Mouse (Mus musculus): ENCODE data around the gene Pkd1l1. TPM values are rescaled to one million over a fixed set of nuclear protein-coding genes. Genes with fewer than 3 reads are reported as not detected.

Gene Pkd1l1
- polyA plus RNA-seq, 1 experiment, result 0.45 TPM

- Histone ChIP-seq H3K4me3 (replicated peaks; ENCODE audit: control insufficient read depth, low read depth, low read length) (no peak overlapping the region), H3K4me1 (ENCODE audit: control insufficient read depth, insufficient read depth, low read length) (no peaks in the 10 kb centered on the region), H3K27ac (ENCODE audit: control insufficient read depth, insufficient read depth, low read depth, low read length, poor library complexity) (no peak overlapping the region)
- TF ChIP-seq POLR2A (IDR thresholded peaks at IDR 0.05; ENCODE audit: borderline replicate concordance, control insufficient read depth, low read depth, low read length) (no peak), CTCF (IDR thresholded peaks at IDR 0.05; ENCODE audit: control insufficient read depth, insufficient read depth, low read length) (0 out of 2 replicates have a peak, but pooled peaks have one; percentile 28)
- WGBS, result 30% methylated on average over 3 of the region's 3 CpGs
Measured at GRCm38 (mm10) chr11:8860878-8861277, 112.2 kb downstream of the Pkd1l1 start.

- Histone ChIP-seq H3K27ac (ENCODE audit: control insufficient read depth, insufficient read depth, low read depth, low read length, poor library complexity) (no peak overlapping the region), H3K4me3 (replicated peaks; ENCODE audit: control insufficient read depth, low read depth, low read length) (no peak overlapping the region), H3K4me1 (ENCODE audit: control insufficient read depth, insufficient read depth, low read length) (no peaks in the 10 kb centered on the region)
- 7% methylated on average over 5 of the region's 5 CpGs for WGBS
- TF ChIP-seq POLR2A (IDR thresholded peaks at IDR 0.05; ENCODE audit: borderline replicate concordance, control insufficient read depth, low read depth, low read length) (no peak), CTCF (IDR thresholded peaks at IDR 0.05; ENCODE audit: control insufficient read depth, insufficient read depth, low read length) (peak; percentile 34)
Measured at GRCm38 (mm10) chr11:8859868-8860267, 113.2 kb downstream of the Pkd1l1 start.

GRCm38 (mm10) chr11:8859041-8859440 is 114.0 kb downstream of the Pkd1l1 start:
- no peaks in the 10 kb centered on the region for H3K4me1 ChIP-seq (ENCODE audit: control insufficient read depth, insufficient read depth, low read length)
- TF ChIP-seq POLR2A (IDR thresholded peaks at IDR 0.05; ENCODE audit: borderline replicate concordance, control insufficient read depth, low read depth, low read length) (no peak), CTCF (IDR thresholded peaks at IDR 0.05; ENCODE audit: control insufficient read depth, insufficient read depth, low read length) (no peak)
- 79% methylated on average over 3 of the region's 3 CpGs for WGBS

GRCm38 (mm10) chr11:8856125-8856524 is 116.9 kb downstream of the Pkd1l1 start:
- TF ChIP-seq CTCF (IDR thresholded peaks at IDR 0.05; ENCODE audit: control insufficient read depth, insufficient read depth, low read length) (no peak), POLR2A (IDR thresholded peaks at IDR 0.05; ENCODE audit: borderline replicate concordance, control insufficient read depth, low read depth, low read length) (no peak)
- no peaks in the 10 kb centered on the region for H3K4me1 ChIP-seq (ENCODE audit: control insufficient read depth, insufficient read depth, low read length)
- H3K4me3 ChIP-seq (replicated peaks; ENCODE audit: control insufficient read depth, low read depth, low read length), result no peak overlapping the region
- WGBS, result 54% methylated on average over 5 of the region's 5 CpGs
- no peak overlapping the region for H3K27ac ChIP-seq (ENCODE audit: control insufficient read depth, insufficient read depth, low read depth, low read length, poor library complexity)

More at GRCm38 (mm10) chr11:8859041-8859440, 114.0 kb downstream of the Pkd1l1 start:
- no peak overlapping the region for H3K27ac ChIP-seq (ENCODE audit: control insufficient read depth, insufficient read depth, low read depth, low read length, poor library complexity)
- H3K4me3 ChIP-seq (replicated peaks; ENCODE audit: control insufficient read depth, low read depth, low read length), result no peak overlapping the region

GRCm38 (mm10) chr11:8848049-8848448 is 125.0 kb downstream of the Pkd1l1 start:
- H3K4me3 ChIP-seq (replicated peaks; ENCODE audit: control insufficient read depth, low read depth, low read length), result no peak overlapping the region
- H3K27ac ChIP-seq (ENCODE audit: control insufficient read depth, insufficient read depth, low read depth, low read length, poor library complexity), result no peak overlapping the region
- peaks cover 4% of the 10 kb centered on the region; the same call in 1 of the 2 replicates for H3K4me1 ChIP-seq (ENCODE audit: control insufficient read depth, insufficient read depth, low read length)
- TF ChIP-seq CTCF (IDR thresholded peaks at IDR 0.05; ENCODE audit: control insufficient read depth, insufficient read depth, low read length) (no peak), POLR2A (IDR thresholded peaks at IDR 0.05; ENCODE audit: borderline replicate concordance, control insufficient read depth, low read depth, low read length) (no peak)

- WGBS, result 49% methylated on average over 2 of the region's 2 CpGs
- Histone ChIP-seq H3K27ac (ENCODE audit: control insufficient read depth, insufficient read depth, low read depth, low read length, poor library complexity) (no peak overlapping the region), H3K4me1 (ENCODE audit: control insufficient read depth, insufficient read depth, low read length) (peaks cover 4% of the 10 kb centered on the region; the same call in 1 of the 2 replicates), H3K4me3 (replicated peaks; ENCODE audit: control insufficient read depth, low read depth, low read length) (no peak overlapping the region)
- TF ChIP-seq CTCF (IDR thresholded peaks at IDR 0.05; ENCODE audit: control insufficient read depth, insufficient read depth, low read length), result no peak
- no peak for TF ChIP-seq POLR2A (IDR thresholded peaks at IDR 0.05; ENCODE audit: borderline replicate concordance, control insufficient read depth, low read depth, low read length)
Measured at GRCm38 (mm10) chr11:8847627-8848026, 125.4 kb downstream of the Pkd1l1 start.

- no peaks in the 10 kb centered on the region for H3K4me1 ChIP-seq (ENCODE audit: control insufficient read depth, insufficient read depth, low read length)
- H3K27ac ChIP-seq (ENCODE audit: control insufficient read depth, insufficient read depth, low read depth, low read length, poor library complexity), result no peak overlapping the region
- no peak overlapping the region for H3K4me3 ChIP-seq (replicated peaks; ENCODE audit: control insufficient read depth, low read depth, low read length)
- 85% methylated on average over 6 of the region's 6 CpGs for WGBS
- no peak for TF ChIP-seq CTCF (IDR thresholded peaks at IDR 0.05; ENCODE audit: control insufficient read depth, insufficient read depth, low read length)
Measured at GRCm38 (mm10) chr11:8836176-8836575, 136.9 kb downstream of the Pkd1l1 start.

- no peak overlapping the region for H3K4me3 ChIP-seq (replicated peaks; ENCODE audit: control insufficient read depth, low read depth, low read length)
- WGBS, result 83% methylated on average over 4 of the region's 4 CpGs
- peaks cover under 1% of the 10 kb centered on the region; the same call in 1 of the 2 replicates for H3K4me1 ChIP-seq (ENCODE audit: control insufficient read depth, insufficient read depth, low read length)
- H3K27ac ChIP-seq (ENCODE audit: control insufficient read depth, insufficient read depth, low read depth, low read length, poor library complexity), result no peak overlapping the region
- TF ChIP-seq POLR2A (IDR thresholded peaks at IDR 0.05; ENCODE audit: borderline replicate concordance, control insufficient read depth, low read depth, low read length) (no peak), CTCF (IDR thresholded peaks at IDR 0.05; ENCODE audit: control insufficient read depth, insufficient read depth, low read length) (no peak)
Measured at GRCm38 (mm10) chr11:8834121-8834520, 138.9 kb downstream of the Pkd1l1 start.

GRCm38 (mm10) chr11:8830551-8830950 is 142.5 kb downstream of the Pkd1l1 start:
- Histone ChIP-seq H3K27ac (ENCODE audit: control insufficient read depth, insufficient read depth, low read depth, low read length, poor library complexity) (no peak overlapping the region), H3K4me3 (replicated peaks; ENCODE audit: control insufficient read depth, low read depth, low read length) (no peak overlapping the region), H3K4me1 (ENCODE audit: control insufficient read depth, insufficient read depth, low read length) (peaks cover 2% of the 10 kb centered on the region)
- WGBS, result 78% methylated on average over 4 of the region's 4 CpGs
- TF ChIP-seq POLR2A (IDR thresholded peaks at IDR 0.05; ENCODE audit: borderline replicate concordance, control insufficient read depth, low read depth, low read length), result no peak
- TF ChIP-seq CTCF (IDR thresholded peaks at IDR 0.05; ENCODE audit: control insufficient read depth, insufficient read depth, low read length), result no peak

Measured in bone marrow, adult 2 months (tissue).